In the genomic region with DNA sequence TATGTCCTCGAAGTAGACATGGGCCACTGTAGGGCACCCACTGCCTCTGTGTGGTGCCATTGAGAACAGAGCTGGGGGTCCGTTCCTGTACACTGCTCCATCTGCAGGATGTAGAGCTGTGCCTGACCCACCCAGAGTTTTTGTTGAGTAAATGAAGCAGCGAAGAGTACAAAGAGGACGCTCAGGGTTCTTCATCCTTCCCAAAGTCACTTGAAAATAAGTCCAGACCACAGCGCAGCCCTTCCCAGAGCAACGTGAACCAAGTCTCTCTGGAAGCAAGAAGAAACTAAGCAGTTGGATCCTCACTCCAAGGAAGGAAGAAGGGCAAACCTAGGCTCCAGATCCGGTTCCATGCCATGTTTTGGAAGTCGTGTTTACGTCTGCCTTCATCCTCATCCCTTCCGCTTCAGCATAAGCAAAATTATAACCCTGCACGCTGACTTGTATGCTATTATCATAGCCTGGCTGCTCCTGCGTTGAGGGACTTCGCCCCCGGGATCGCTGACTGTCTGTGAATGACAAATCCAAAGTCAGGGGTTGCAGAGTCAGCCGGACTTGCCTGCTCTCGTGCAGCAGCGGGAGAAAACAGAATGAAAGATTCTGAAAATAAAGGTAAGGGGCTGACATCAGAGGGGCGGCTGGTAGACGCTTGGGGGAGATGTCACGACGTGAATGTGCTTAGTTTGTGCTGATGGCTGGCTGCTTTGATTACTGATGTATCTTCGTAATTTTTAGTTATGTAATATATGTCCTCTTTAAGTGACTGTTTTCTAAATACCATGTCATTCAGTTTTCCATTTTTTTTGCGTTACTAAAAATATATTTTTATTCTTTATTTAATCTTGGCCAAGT, we compare ENCODE assay signal across 8 mouse cellular contexts. TPM values are rescaled to one million over a fixed set of nuclear protein-coding genes. Genes with fewer than 3 reads are reported as not detected.
DNase-seq lines count a peak whose midpoint lies in the region; ATAC-seq and TF ChIP-seq lines count a peak whose summit lies in the region.

No protein-coding gene starts in this region.

- peak overlapping the region; percentile 49; the same call in 1 of the 2 replicates for H3K9ac ChIP-seq in midbrain, embryonic 11.5 days (ENCODE audit: low read length)
- H3K9ac ChIP-seq in stomach, embryonic 15.5 days = no peak overlapping the region

- no peaks in the 10 kb centered on the region for H3K36me3 ChIP-seq in kidney, adult 2 months (ENCODE audit: control insufficient read depth, insufficient read depth, low read length)
- no peaks in the 10 kb centered on the region for H3K36me3 ChIP-seq in midbrain, embryonic 11.5 days (ENCODE audit: control insufficient read depth, insufficient read depth, low read length)
- no peaks in the 10 kb centered on the region for H3K36me3 ChIP-seq in stomach, embryonic 15.5 days

- peak; percentile 56 for ATAC-seq in midbrain, embryonic 11.5 days (ENCODE audit: low FRiP score)
- no peak for ATAC-seq in stomach, embryonic 15.5 days (ENCODE audit: insufficient read depth, low FRiP score, low read depth)

- no peak for TF ChIP-seq CTCF in kidney, adult 2 months (conservative IDR thresholded peaks at IDR 0.05; ENCODE audit: insufficient read depth, insufficient read length, low read depth, low read length)

- H3K4me1 ChIP-seq in kidney, adult 2 months (ENCODE audit: control insufficient read depth, insufficient read depth, low read length) = peaks cover 10% of the 10 kb centered on the region; the same call in 1 of the 2 replicates
- H3K4me1 ChIP-seq in midbrain, embryonic 11.5 days (ENCODE audit: control insufficient read depth, insufficient read depth, low read length) = peaks cover 3% of the 10 kb centered on the region; the same call in 1 of the 2 replicates
- peaks cover 9% of the 10 kb centered on the region for H3K4me1 ChIP-seq in stomach, embryonic 15.5 days

- H3K4me3 ChIP-seq in kidney, adult 2 months (ENCODE audit: insufficient read depth, low read depth, low read length) = peak overlapping the region; percentile 61
- H3K4me3 ChIP-seq in midbrain, embryonic 11.5 days (ENCODE audit: low read depth, low read length) = peak overlapping the region; percentile 41
- H3K4me3 ChIP-seq in stomach, embryonic 15.5 days (replicated peaks) = peak overlapping the region; percentile 38

- H3K27ac ChIP-seq in kidney, adult 2 months (ENCODE audit: insufficient read depth, low read depth, low read length) = no peak overlapping the region; the same call in 1 of the 2 replicates
- no peak overlapping the region for H3K27ac ChIP-seq in midbrain, embryonic 11.5 days (ENCODE audit: low read depth, low read length)
- no peak overlapping the region for H3K27ac ChIP-seq in stomach, embryonic 15.5 days

- no peaks in the 10 kb centered on the region for H3K9me3 ChIP-seq in midbrain, embryonic 11.5 days (ENCODE audit: control insufficient read depth, low read length)
- H3K9me3 ChIP-seq in stomach, embryonic 15.5 days = no peaks in the 10 kb centered on the region

- DNase-seq in adrenal gland, adult (ENCODE audit: inconsistent age in 2 of 2, low spot score in 1 of 2) = peak; percentile 36 to 75
- no peak for DNase-seq in adrenal gland, postnatal 4 days (ENCODE audit: low spot score in 2 of 2)
- DNase-seq in embryo, embryonic 11 days = peak; percentile 68
- peak; percentile 5 to 6 for DNase-seq in heart, adult 9 months (ENCODE audit: low spot score in 2 of 2)
- peak; percentile 89 for DNase-seq in kidney, adult 2 months
- DNase-seq in left cerebral cortex, postnatal 4 days = peak; percentile 64
- DNase-seq in midbrain, embryonic 11.5 days (ENCODE audit: low spot score, missing footprints) = peak; percentile 98

- intact Hi-C loops in left cerebral cortex, postnatal 4 days (cut with DNase I) = no loop called here

- H3K4me2 ChIP-seq in midbrain, embryonic 11.5 days = peak overlapping the region; percentile 69
- H3K4me2 ChIP-seq in stomach, embryonic 15.5 days = peak overlapping the region; percentile 60

- no peak for TF ChIP-seq POLR2A in kidney, adult 2 months (IDR thresholded peaks at IDR 0.05; ENCODE audit: low read depth, low read length)

- no peaks in the 10 kb centered on the region for H3K27me3 ChIP-seq in kidney, adult 2 months (replicated peaks; ENCODE audit: control insufficient read depth, insufficient read depth, low read length)
- H3K27me3 ChIP-seq in midbrain, embryonic 11.5 days (ENCODE audit: control insufficient read depth, insufficient read depth, low read length) = no peaks in the 10 kb centered on the region; the same call in 1 of the 2 replicates
- H3K27me3 ChIP-seq in stomach, embryonic 15.5 days (replicated peaks) = peaks cover 8% of the 10 kb centered on the region

- WGBS in kidney, adult 2 months = 12% methylated on average over 24 of the region's 24 CpGs
- 10% methylated on average over 24 of the region's 24 CpGs for WGBS in midbrain, embryonic 11.5 days
- 11% methylated on average over 24 of the region's 24 CpGs for WGBS in stomach, embryonic 15.5 days

RNA-seq across cellular contexts. Expression of gene Dnajc6, which starts 11.3 kb away (rescaled TPM):
- 10 to 100 TPM in 1 of 2 experiments, 1 to 10 TPM in 1; 8.6 to 11.7 TPM for total RNA-seq in adrenal gland, postnatal 4 days (2021)
- 13.9 and 14.5 TPM in 2 replicates for polyA plus RNA-seq in kidney, adult 2 months (2012; rRNA removed)
- 100 to 1,000 TPM; 176 to 180 TPM for total RNA-seq in left cerebral cortex, postnatal 4 days (2021)
- 4.3 and 5.2 TPM in 2 replicates for polyA plus RNA-seq in midbrain, embryonic 11.5 days (2014; fragmentation: Nextera tagmentation; extraction: Ambion mirVana)
- 1.7 and 2.0 TPM in 2 replicates for polyA plus RNA-seq in stomach, embryonic 15.5 days (2015; fragmentation: Nextera tagmentation; extraction: Ambion mirVana)

Comparison
In these comparisons a context has a peak if more than half of its experiments do, and no peak if none do; other contexts are left out.
1. DNase-seq: peak in adrenal gland, adult (2 of 2), embryo, embryonic 11 days (single experiment), heart, adult 9 months (2 of 2), kidney, adult 2 months (single experiment), left cerebral cortex, postnatal 4 days (single experiment) and midbrain, embryonic 11.5 days (single experiment); none in adrenal gland, postnatal 4 days (0 of 2).
2. Peak in every context shown above with its lines, with median percentiles within 50 percentile points of each other: H3K4me3 ChIP-seq.